Mouse (Mus musculus): ENCODE results near the gene Mtfmt. TPM values are rescaled to one million over a fixed set of nuclear protein-coding genes. Genes with fewer than 3 reads are reported as not detected.
A peak's percentile ranks its signal among the peaks of the same experiment; 100 is the strongest.

Mtfmt gene
- 12.2 and 20.5 TPM in 2 replicates for total RNA-seq (2015)
- total RNA-seq (2017), result 6.7 and 9.5 TPM in 2 replicates

- peak; percentile 98 for ATAC-seq (ENCODE audit: poor library complexity, severe bottlenecking)
Observed at GRCm38 (mm10) chr9:65435671-65436301, at the start of gene Mtfmt. Gene Mtfmt (plus strand): TSS chr9:65435782.

- no peak for ATAC-seq (ENCODE audit: poor library complexity, severe bottlenecking)
Observed at GRCm38 (mm10) chr9:65386373-65387140, 49.0 kb upstream of the Mtfmt start.

GRCm38 (mm10) chr9:65390752-65391612 lies 44.6 kb upstream of the Mtfmt start:
- ATAC-seq (ENCODE audit: poor library complexity, severe bottlenecking), result no peak

GRCm38 (mm10) chr9:65391613-65391964 lies 44.0 kb upstream of the Mtfmt start, which contains the start of gene Kbtbd13:
Gene Kbtbd13 (minus strand): TSS chr9:65391652.
- no peak for ATAC-seq (ENCODE audit: poor library complexity, severe bottlenecking)

- ATAC-seq (ENCODE audit: poor library complexity, severe bottlenecking), result peak; percentile 43; the same call in 1 of the 2 replicates
Observed at GRCm38 (mm10) chr9:65392638-65393364, 42.8 kb upstream of the Mtfmt start.

- ATAC-seq (ENCODE audit: poor library complexity, severe bottlenecking), result no peak
Observed at GRCm38 (mm10) chr9:65393606-65394005, 42.0 kb upstream of the Mtfmt start.

- ATAC-seq (ENCODE audit: poor library complexity, severe bottlenecking), result no peak
Observed at GRCm38 (mm10) chr9:65394360-65394759, 41.2 kb upstream of the Mtfmt start.

- peak; percentile 56 for ATAC-seq (ENCODE audit: poor library complexity, severe bottlenecking)
Observed at GRCm38 (mm10) chr9:65398279-65398678, 37.3 kb upstream of the Mtfmt start, which contains the start of gene Rasl12. Gene Rasl12 (plus strand): TSS chr9:65398506.

GRCm38 (mm10) chr9:65399934-65400333 lies 35.6 kb upstream of the Mtfmt start:
- no peak for ATAC-seq (ENCODE audit: poor library complexity, severe bottlenecking)

GRCm38 (mm10) chr9:65404331-65405183 lies 31.0 kb upstream of the Mtfmt start:
- ATAC-seq (ENCODE audit: poor library complexity, severe bottlenecking), result peak; percentile 57

- no peak for ATAC-seq (ENCODE audit: poor library complexity, severe bottlenecking)
Observed at GRCm38 (mm10) chr9:65405184-65405449, 30.5 kb upstream of the Mtfmt start.

GRCm38 (mm10) chr9:65407327-65407726 lies 28.3 kb upstream of the Mtfmt start:
- no peak for ATAC-seq (ENCODE audit: poor library complexity, severe bottlenecking)

- no peak for ATAC-seq (ENCODE audit: poor library complexity, severe bottlenecking)
Observed at GRCm38 (mm10) chr9:65407861-65408260, 27.7 kb upstream of the Mtfmt start.

GRCm38 (mm10) chr9:65408871-65409295 lies 26.7 kb upstream of the Mtfmt start:
- ATAC-seq (ENCODE audit: poor library complexity, severe bottlenecking), result no peak

- ATAC-seq (ENCODE audit: poor library complexity, severe bottlenecking), result no peak
Observed at GRCm38 (mm10) chr9:65410378-65410777, 25.2 kb upstream of the Mtfmt start.

- ATAC-seq (ENCODE audit: poor library complexity, severe bottlenecking), result no peak
Observed at GRCm38 (mm10) chr9:65411326-65411725, 24.3 kb upstream of the Mtfmt start.

GRCm38 (mm10) chr9:65417738-65418137 lies 17.8 kb upstream of the Mtfmt start:
- no peak for ATAC-seq (ENCODE audit: poor library complexity, severe bottlenecking)

- ATAC-seq (ENCODE audit: poor library complexity, severe bottlenecking), result no peak
Observed at GRCm38 (mm10) chr9:65419633-65420032, 15.9 kb upstream of the Mtfmt start.

- ATAC-seq (ENCODE audit: poor library complexity, severe bottlenecking), result no peak
Observed at GRCm38 (mm10) chr9:65422760-65423501, 12.7 kb upstream of the Mtfmt start, which contains the start of gene Slc51b. Gene Slc51b (minus strand): TSS chr9:65422955.

Measured in megakaryocyte, adult 5-6 weeks (primary cell).